Mouse (Mus musculus): Measurements from ENCODE around the gene Rpn1. TPM values are rescaled to one million over a fixed set of nuclear protein-coding genes. Genes with fewer than 3 reads are reported as not detected.
"Not testable (repeated sequence)": the region's sequence is repeated elsewhere in the genome, so short reads cannot be mapped to it uniquely, and the experiment has no call there.

The Rpn1 gene
- total RNA-seq, 2 experiments from 2014 or later = 24.0 to 54.5 TPM

DNA sequence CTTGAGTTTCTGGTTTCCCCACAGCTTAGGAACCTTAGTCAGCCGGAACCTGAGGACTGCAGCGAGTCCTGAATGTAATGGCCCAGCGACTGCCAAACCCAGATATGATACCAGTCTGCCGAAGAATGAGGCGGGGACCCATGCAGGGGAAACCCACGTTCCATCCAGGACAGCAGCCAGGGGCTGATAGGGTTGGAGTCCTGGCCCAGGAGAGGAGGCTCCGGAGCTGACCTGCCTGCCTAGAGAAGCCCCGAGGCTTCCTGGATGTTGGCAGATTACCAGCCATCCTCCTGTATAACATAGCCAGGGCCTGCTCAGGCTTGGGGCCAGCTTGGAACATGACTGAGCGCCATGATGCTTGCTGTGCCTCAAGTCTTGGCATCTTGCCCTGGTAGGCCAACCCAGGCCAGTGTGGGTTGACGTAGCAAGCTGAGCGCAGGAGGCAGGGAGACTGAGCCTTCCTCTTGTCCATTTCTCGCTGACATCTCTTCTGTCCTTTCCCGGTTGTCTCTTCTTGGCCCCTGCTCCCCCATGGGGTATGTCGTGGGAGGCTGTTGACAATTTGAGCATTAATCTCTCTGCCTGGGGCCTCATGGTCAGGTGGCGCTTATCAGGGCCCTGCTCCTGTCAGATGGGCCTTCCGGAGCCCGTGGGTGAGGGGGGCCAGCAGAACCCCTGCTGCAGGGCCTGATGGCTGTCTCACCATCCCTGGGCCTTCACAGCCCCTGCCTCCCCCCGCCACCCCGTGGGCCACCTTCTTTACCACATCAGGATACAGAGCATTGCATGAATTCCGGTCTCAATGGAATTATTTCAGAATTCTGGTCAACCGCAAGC lies 32.3 kb downstream of the Rpn1 start:
- ATAC-seq (replicated peaks; ENCODE audit: low FRiP score, poor library complexity, severe bottlenecking) = peak; percentile 72

DNA sequence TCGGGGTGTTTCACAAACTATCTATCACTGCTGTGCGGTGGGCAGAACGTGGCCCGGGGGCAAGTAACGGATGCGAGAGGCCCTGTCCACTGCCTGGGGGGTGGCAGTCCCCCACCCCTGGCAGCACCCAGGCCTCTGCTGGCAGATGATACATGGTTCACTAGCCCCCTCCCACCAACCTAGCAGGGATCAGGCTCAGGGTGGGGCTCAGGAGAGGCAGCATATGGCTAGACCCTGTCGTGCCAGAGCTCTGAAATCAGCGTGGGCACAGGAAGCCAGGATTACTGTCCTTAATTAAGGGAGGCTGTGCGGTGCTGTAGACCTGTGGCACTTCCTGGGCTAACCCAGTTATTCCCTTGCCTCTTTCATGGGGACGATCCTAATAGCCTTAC lies 32.9 kb downstream of the Rpn1 start:
- peak; percentile 11; the same call in 1 of the 2 replicates for ATAC-seq (replicated peaks; ENCODE audit: low FRiP score, poor library complexity, severe bottlenecking)

DNA sequence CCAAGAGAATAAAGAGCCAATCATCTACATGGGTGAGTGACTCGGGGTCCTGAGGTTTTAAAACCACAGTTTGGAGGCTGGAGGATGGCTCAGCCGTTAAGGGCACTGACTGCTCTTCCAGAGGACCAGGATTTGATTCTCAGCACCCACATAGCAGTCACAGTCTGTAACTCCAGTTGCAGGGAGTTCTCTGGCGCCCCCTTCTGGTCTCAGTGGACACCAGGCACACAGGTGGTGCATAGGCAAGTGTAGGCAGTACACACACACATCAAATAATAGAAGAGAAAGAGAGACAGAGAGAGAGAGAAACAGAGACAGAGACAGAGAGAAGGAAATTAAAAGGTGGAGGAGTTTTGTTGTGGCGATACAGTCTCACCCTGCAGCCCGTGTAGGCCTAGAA lies 35.0 kb downstream of the Rpn1 start:
- no peak for ATAC-seq (replicated peaks; ENCODE audit: low FRiP score, poor library complexity, severe bottlenecking)

DNA sequence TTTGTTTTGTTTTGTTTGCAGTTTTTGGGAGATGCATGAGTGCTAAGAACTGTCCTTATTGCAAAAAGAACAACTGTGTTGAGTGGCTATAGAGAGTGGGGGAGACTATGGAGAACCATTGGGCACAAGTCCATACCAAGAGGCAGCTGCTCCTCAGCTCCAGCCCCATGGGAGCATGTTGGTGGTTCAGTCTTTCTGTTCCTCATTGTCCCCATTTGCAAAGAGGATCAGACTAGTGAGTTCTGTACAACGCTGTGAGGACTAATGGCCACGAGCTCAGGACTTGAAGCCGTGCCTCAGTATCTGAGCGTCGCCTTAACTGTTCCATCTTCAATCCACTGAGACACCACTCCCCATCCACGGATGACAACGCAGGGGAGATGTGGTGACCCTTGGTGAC lies 36.5 kb downstream of the Rpn1 start:
- no peak for ATAC-seq (replicated peaks; ENCODE audit: low FRiP score, poor library complexity, severe bottlenecking)

DNA sequence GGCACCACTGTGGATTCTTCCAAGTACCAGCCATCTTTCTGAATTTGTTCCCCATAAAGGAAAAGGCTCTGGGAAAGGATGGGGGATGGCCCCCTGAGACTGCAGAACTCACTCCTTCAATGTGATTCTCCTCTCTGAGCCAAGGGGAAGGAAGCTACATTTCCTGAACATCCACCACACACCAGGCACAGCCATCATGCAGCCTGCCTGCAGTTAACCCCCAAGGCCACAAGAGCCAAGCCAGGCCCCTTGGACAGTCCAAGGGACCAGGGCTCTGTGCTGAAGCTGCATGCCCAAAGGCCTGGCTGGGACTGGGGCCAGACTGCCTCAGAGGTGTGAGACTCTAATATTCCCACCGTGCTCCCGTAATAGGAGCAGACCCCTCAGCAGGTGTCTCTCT lies 37.5 kb downstream of the Rpn1 start:
- ATAC-seq (replicated peaks; ENCODE audit: low FRiP score, poor library complexity, severe bottlenecking) = no peak

DNA sequence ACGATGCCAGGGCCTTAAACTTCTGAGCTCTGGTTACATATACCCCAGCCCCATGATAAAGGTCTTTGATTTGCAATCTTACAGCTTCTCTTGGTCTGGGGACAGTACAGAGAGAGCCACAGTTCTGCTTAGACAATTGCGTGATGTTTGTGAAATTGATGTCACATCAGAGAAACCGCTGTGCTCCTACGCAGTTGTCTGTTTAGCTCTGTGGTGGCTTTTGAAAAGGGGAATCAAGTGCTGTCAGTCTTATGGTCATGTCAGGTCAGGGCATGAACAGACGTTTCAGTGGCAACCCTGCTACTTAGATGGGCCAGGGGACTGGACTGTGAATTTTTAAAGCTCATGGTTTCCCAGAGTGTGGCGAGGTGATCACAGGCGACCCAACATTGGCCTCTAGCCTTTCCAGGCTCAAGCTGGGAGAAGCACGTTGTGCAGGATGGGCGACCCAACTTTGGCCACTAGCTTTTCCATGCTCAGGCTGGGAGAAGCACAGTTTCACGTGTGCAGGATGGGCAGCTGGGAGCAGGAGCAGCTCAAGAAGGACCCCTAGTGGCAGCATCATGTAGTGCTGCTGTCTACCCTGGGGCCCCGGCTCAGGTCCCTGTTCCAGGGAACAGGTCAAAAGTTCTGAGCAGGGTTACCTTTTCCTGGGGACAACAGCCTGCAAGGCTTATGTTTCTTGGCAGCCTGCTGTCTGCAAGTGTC lies 39.0 kb downstream of the Rpn1 start:
- ATAC-seq (replicated peaks; ENCODE audit: low FRiP score, poor library complexity, severe bottlenecking) = 0 out of 2 replicates have a peak, but pooled peaks have one; percentile 40

DNA sequence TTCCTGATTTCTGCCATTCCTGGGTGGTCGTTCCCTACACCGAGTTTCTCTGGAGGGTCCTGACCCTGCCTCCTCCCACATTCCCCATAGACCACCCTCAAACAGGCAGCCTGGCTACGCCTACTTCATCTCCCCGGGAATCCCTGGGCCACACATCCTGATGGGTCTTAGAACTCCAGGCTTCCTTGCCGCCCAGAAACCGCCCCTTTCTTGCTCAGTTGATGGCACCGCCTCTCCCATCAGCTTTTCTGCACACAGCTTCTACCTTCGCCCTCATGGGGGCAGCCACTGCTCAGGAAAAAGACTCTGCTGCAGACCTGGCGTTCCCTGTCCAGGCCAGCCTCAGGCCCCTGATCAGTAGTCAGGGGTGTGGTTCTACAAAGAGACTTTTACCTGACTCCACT lies 39.6 kb downstream of the Rpn1 start:
- ATAC-seq (replicated peaks; ENCODE audit: low FRiP score, poor library complexity, severe bottlenecking) = no peak

DNA sequence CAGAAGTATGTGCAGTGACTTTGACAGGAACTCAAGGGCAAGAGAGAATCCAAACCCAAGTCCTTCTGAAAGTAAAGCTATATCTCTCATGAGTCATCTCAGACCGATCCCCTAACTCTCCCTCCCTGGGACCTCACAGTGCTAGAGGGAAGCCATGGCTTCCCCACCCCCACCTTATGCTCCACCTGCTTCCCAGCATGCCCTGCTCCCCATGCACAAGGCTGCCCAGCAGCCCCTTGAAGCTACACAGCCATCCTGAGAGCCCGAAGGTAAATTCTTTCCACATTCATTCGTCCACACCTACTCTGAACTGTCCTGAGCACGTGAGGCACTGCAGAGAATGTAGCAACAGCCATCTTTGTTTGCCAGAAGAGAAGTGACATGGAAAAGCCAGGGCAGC lies 40.3 kb downstream of the Rpn1 start:
- no peak for ATAC-seq (replicated peaks; ENCODE audit: low FRiP score, poor library complexity, severe bottlenecking)

DNA sequence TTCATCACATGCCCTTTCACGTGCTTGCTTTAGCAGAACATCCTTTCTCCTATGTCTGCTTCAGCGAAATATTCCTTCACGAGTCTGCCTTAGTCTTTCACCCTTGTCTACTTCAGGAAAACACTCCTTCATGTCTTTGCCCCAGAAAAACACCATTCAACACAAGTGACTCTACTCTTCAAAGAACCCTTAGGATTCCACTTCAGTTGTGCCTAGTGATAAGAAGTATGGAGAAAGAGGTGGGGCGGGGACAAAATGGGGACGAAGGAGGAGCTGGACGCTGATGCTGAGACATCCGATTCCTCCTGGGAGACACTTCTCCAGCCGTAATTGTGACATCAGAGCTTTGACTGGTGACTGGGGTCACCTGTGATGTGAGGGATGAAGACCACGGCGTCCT lies 41.5 kb downstream of the Rpn1 start:
- ATAC-seq (replicated peaks; ENCODE audit: low FRiP score, poor library complexity, severe bottlenecking) = not testable (repeated sequence)

DNA sequence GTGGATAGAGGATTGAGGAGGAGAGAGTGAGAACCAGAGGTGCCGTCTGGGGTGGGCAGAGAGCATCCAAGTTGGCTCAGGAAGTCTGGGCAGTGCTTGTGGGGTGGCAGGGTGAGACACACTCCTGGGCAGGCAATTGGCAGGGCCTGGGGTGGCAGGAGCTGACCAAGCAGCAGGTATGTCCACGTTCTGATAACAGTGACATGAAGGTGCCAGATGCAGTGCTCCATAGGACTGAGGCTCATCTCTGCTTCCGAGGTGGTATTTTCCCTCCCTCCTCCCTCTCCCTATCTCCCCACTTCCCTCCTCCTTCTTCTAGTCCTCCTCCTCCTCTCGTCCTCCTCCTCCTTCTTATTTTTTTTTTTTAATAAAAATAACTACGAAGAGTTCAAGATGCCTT lies 47.2 kb downstream of the Rpn1 start:
- no peak for ATAC-seq (replicated peaks; ENCODE audit: low FRiP score, poor library complexity, severe bottlenecking)

DNA sequence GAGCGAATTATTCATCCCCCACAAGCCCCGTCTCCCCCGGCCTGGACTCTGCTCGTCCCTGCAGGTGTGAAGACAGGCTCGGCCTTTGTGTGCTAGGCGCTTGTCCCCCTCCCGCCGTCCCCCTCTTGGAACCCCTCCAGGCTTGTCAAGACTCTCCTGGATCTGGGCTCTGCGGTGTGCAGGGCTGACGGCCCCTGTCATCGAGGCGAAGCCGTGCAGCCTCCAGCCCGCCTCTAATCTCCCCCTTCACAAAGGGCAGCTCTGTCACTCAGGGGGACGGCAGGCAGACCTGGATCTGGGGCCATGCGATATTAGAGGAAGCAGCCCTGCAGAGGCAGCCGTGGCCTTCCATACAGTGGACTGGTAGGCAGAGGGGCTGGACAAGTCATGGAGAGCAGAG lies 47.8 kb downstream of the Rpn1 start:
- no peak for ATAC-seq (replicated peaks; ENCODE audit: low FRiP score, poor library complexity, severe bottlenecking)

DNA sequence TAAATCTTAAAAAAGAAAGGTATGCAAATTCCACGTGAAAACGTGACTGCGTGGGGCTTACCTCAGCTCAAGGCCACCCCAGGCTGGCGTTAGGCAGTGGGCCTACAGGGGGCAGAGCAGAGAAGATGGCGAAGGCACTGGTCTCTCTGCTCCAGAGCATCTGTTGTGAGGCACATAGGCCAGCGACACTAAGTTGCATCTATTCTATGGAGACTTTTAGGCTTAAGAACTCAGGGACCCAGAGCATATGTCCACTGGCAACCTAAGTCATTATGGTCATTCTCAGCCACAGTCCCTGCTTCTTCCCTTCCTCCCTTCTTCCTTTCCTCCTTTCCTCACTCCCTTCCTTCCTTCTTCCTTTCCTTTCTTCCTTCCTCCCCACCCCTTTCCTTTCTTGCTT lies 48.8 kb downstream of the Rpn1 start:
- ATAC-seq (replicated peaks; ENCODE audit: low FRiP score, poor library complexity, severe bottlenecking) = no peak

DNA sequence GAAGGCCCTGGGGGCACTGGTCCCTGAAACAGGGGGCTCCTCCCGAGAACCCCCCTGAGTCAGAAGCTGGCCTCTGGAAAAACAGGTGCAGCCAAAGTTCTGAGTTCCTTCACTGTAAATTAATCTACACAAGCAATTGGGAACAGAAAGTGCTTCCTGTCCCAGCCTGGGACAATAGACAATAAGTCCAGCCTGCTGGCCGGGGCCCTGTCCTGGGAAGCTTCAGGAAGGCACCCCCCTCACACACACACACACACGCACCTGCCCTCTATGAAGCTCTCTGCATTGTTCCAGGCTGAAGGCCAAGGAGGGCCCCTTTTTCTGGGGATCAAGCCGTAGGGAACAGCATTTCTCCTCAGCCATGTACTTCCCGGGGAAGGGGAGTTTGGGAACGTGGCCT lies 49.6 kb downstream of the Rpn1 start:
- no peak for ATAC-seq (replicated peaks; ENCODE audit: low FRiP score, poor library complexity, severe bottlenecking)

DNA sequence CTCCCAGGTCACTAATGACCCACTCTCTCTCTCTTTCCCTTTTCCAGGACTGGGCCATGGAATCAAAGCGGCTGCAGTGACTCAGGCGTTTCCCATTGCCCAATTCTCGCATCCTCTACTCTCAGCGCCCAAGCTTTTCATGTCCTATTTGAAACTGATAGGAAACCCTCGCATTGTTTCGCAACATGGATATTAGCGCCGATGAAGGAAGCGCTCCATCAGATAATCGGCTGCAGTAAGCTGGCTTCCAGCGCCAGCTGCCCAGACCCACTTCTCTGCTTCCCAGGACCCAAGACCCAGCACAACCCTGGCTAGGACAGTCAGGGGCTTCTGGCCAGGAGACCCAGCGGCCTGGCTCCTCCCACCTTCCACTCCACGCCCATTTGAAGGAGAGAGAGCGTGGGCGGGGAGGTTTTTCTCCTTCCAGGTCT lies 51.9 kb downstream of the Rpn1 start:
- ATAC-seq (replicated peaks; ENCODE audit: low FRiP score, poor library complexity, severe bottlenecking) = no peak

DNA sequence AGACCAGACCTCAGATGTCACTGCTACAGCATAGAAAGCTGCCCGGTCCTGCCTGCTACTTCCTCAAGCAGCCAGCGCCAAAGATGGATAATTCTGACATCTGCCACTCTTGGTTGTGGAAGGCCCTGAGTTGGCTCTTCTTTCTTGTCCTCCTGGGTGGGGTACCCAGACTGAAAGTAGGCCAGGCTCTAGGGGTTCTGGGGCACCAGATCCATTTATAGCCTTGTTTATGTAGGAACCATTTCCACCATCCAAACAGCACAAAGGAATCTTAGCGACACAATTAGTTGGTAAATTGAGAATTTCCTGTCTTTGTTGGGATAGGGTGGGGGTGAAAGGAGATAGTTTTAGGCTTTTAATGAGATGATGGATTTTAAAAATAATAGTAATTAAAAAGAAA lies 54.2 kb downstream of the Rpn1 start:
- ATAC-seq (replicated peaks; ENCODE audit: low FRiP score, poor library complexity, severe bottlenecking) = no peak

DNA sequence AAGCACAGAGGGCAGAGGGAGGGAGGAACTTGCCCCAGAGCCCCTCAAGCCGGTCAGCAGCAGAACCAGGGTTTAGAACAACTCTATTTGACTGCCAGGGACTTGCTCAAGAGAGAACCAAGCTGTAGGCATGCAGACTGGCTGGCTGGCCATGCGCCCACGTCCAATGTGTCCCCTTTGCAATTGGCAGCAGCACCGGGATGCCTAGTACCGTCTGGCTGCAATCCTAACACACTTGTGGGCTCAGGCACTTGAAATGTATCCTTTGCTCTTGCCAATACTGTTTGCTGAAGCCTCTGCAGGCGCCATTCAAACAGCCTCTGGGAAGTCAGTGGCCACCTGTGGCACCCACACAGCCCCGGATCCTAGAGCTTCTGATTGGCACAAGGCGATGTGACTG lies 56.0 kb downstream of the Rpn1 start:
- no peak for ATAC-seq (replicated peaks; ENCODE audit: low FRiP score, poor library complexity, severe bottlenecking)

DNA sequence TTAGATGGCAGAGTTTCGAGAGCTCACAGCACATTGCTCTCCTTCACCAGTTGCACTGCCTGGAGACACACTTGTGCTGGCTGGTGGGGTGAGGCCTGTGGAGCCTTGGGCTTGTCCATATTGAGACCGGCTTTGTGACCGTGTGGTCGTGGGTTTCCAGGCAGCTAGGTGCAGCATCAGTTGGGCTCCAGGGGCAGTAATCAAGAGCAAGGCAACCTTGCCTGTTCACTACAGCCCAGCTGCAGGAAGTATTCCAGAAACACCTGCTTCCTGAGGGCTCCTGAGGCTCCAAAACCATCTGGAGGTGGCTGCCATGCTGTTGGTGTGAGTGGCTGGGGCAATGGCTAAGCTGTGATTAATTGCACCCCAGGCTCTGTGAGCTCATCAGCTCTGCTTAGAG lies 61.5 kb downstream of the Rpn1 start:
- no peak for ATAC-seq (replicated peaks; ENCODE audit: low FRiP score, poor library complexity, severe bottlenecking)

DNA sequence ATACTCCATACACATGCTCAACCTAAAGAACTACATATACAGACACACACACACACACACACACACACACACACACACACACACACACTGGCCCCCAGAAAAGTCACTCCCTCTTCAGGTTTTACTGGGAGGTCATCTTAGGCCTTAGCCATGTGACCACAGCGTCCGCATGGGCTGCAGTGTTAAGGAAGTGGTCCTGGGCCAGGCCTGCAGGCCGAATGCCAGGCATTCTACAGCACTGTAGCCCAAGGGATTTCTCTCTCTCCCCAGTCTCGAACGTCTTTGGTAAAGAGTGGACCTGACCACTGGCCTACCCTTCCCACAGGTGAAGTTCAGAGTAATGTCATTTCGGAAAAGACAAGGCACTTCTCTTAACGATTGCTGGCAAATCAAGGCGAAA lies 62.3 kb downstream of the Rpn1 start:
- no peak for ATAC-seq (replicated peaks; ENCODE audit: low FRiP score, poor library complexity, severe bottlenecking)

DNA sequence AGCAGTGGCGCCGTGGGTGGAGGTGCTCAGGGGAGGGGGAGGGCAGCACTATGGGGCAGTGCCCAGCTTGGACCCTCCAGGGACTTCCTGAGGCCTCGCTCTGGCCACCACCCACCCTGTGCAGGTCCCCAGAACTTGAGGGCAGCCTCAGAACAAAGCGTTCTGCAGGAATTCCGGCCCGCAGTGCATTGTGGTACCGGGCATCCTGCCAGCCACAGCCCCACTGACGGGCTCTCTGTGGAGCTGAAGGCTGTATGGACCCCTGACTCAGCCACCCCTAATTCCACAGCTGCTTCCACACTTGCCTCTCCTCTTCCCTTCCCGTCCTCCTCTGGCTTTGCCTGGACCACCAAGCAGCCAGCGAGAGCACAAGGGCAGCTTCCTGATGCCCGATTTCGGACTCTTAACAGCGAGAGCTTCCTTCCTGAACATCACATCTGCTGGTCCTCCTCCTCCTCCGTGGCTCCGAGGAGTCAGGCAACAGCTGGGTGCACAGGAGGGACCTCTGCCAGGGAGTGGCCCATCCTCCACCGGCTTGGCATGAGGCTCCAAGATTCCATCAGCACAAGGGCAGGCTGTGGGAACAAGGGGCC lies 63.2 kb downstream of the Rpn1 start:
- no peak for ATAC-seq (replicated peaks; ENCODE audit: low FRiP score, poor library complexity, severe bottlenecking)

DNA sequence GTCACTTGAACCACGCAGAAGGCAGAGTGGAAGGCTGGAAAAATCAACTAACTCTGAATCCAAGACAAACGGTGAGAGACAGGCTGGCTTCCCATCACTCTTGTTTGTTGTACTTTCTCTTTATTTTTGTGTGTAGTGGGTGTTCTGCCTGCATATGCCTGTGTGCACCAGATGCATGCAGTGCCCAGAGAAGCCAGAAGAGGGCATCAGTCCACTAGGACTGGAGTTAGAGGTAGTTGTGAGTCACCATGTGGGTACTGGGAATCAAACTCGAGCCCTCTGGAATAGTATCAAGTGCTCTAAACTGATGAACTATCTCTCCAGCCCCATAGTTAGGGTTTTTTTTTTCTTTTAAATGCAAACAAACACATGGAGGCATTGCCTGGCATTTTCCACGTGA lies 67.1 kb downstream of the Rpn1 start:
- no peak for ATAC-seq (replicated peaks; ENCODE audit: low FRiP score, poor library complexity, severe bottlenecking)

DNA sequence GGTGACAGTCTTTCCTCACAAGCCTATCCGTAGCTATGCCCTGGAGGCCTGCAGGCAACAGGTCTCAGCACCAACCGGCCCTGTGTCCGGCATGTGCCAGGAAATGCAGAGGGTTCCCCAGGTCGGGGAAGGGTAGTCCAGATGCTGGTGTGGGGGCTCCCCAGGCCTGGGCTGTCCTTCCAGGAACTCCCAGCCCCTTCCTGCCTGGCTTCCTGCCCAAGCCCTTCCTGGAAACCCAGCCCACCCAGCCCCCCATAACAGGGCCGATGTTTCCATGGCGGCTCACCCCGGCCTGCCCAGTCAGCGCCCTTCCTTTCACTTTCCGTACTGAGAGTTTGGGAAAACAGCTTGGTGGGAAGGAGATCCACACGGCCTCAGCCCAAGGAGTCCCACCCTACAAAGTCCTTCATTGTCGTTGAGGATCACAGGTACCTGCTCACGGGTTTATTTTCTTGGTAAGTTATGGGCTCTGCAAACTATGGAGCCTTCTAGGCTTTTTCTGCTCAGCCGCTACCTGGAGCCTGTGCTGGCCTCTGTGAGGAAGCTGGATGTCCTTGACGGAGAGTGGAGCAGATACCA lies 67.9 kb downstream of the Rpn1 start:
- no peak for ATAC-seq (replicated peaks; ENCODE audit: low FRiP score, poor library complexity, severe bottlenecking)

Data from erythroblast, adult 5-6 weeks (primary cell).